Mouse (Mus musculus) MEL (cell line): Measurements from ENCODE around the gene St6gal1. TPM values are rescaled to one million over a fixed set of nuclear protein-coding genes. Genes with fewer than 3 reads are reported as not detected.

Experiments used
- DNase-seq: peaks from one replicate; pipeline ENCODE4 v3.0.0; 2011; ENCODE audit warnings: low read depth, low spot score
- H3K27ac ChIP-seq: 2 replicates; pipeline ENCODE4 v1.5.1; 2012; ENCODE audit warnings: low read depth, mild to moderate bottlenecking, control low read depth, low read length, moderate library complexity; ENCODE audit not compliant: control insufficient read depth
- H3K27me3 ChIP-seq, 2 experiments: fragments of 150-350 bp in 1 of 2; sonication (generic) in 1 of 2; 2 replicates each; pipeline ENCODE4 v1.6.1; 2012; ENCODE audit warnings: low read length in 2 of 2, mild to moderate bottlenecking in 2 of 2, improper control_type of control experiment in 1 of 2, moderate library complexity in 1 of 2; ENCODE audit not compliant: insufficient read depth in 2 of 2, control insufficient read depth in 1 of 2
- H3K36me3 ChIP-seq, 2 experiments: 2 replicates each; pipeline ENCODE4 v1.6.1; 2012 to 2014; ENCODE audit warnings: low read length in 2 of 2, improper control_type of control experiment in 1 of 2, inconsistent platforms in 1 of 2, mild to moderate bottlenecking in 1 of 2; ENCODE audit not compliant: insufficient read depth in 2 of 2, control insufficient read depth in 1 of 2
- H3K4me1 ChIP-seq, 2 experiments: fragments of 150-350 bp in 1 of 2; sonication (generic) in 1 of 2; 2 replicates each; pipeline ENCODE4 v1.6.1; 2012; ENCODE audit warnings: low read length in 2 of 2, improper control_type of control experiment in 1 of 2, mild to moderate bottlenecking in 1 of 2; ENCODE audit not compliant: insufficient read depth in 2 of 2, control insufficient read depth in 1 of 2
- H3K4me3 ChIP-seq, 2 experiments: fragments of 150-350 bp in 1 of 2; sonication (generic) in 1 of 2; 2 replicates each; pipeline ENCODE4 v1.5.1; 2012; ENCODE audit warnings: low read depth in 2 of 2, low read length in 2 of 2, mild to moderate bottlenecking in 2 of 2, moderate library complexity in 2 of 2, control low read depth in 1 of 2, improper control_type of control experiment in 1 of 2; ENCODE audit not compliant: control insufficient read depth in 1 of 2, insufficient read depth in 1 of 2
- H3K79me2 ChIP-seq: 2 replicates; pipeline ENCODE4 v1.6.1; 2012; ENCODE audit warnings: mild to moderate bottlenecking, low read length, moderate library complexity; ENCODE audit not compliant: control insufficient read depth, poor library complexity, insufficient read depth
- H3K9ac ChIP-seq: 2 replicates; pipeline ENCODE4 v1.6.1; 2012; ENCODE audit warnings: low read depth, mild to moderate bottlenecking, control low read depth, low read length, moderate library complexity; ENCODE audit not compliant: control insufficient read depth, poor library complexity, severe bottlenecking
- H3K9me3 ChIP-seq: fragments of 150-350 bp; sonication (generic); replicated peaks from 2 replicates; pipeline ENCODE4 v1.6.1; 2012; ENCODE audit warnings: mild to moderate bottlenecking, low read length, improper control_type of control experiment, moderate library complexity; ENCODE audit not compliant: insufficient read depth
- CHD2 ChIP-seq: IDR thresholded peaks from 2 replicates; pipeline ENCODE4 v1.6.1; 2011; ENCODE audit warnings: low read length, improper control_type of control experiment
- CTCF ChIP-seq, 3 experiments: IDR thresholded peaks in 2 of 3; conservative IDR thresholded peaks in 1 of 3; 2 replicates each; pipeline ENCODE4 v1.5.1; 2011 to 2012; ENCODE audit warnings: low read length in 3 of 3, low read depth in 2 of 3, mild to moderate bottlenecking in 2 of 3, improper control_type of control experiment in 1 of 3, inconsistent platforms in 1 of 3, mixed read lengths in 1 of 3, moderate library complexity in 1 of 3; ENCODE audit not compliant: control insufficient read depth in 1 of 3, insufficient read depth in 1 of 3, poor library complexity in 1 of 3, severe bottlenecking in 1 of 3
- E2F4 ChIP-seq: IDR thresholded peaks from 2 replicates; pipeline ENCODE4 v1.6.1; 2011; ENCODE audit warnings: low read depth, low read length, improper control_type of control experiment, borderline replicate concordance
- HCFC1 ChIP-seq: IDR thresholded peaks from 2 replicates; pipeline ENCODE4 v1.6.1; 2012; ENCODE audit warnings: low read depth, mild to moderate bottlenecking, inconsistent platforms, low read length, improper control_type of control experiment, moderate library complexity
- JUND ChIP-seq: IDR thresholded peaks from 2 replicates; pipeline ENCODE4 v1.6.1; 2011; ENCODE audit warnings: low read depth, mild to moderate bottlenecking, improper control_type of control experiment, low read length
- KAT2A ChIP-seq: conservative IDR thresholded peaks from 2 replicates; pipeline ENCODE4 v1.6.1; 2012; ENCODE audit warnings: low read depth, low read length, improper control_type of control experiment, inconsistent platforms
- MAZ ChIP-seq: IDR thresholded peaks from 2 replicates; pipeline ENCODE4 v1.6.1; 2012; ENCODE audit warnings: low read depth, mild to moderate bottlenecking, inconsistent platforms, low read length, improper control_type of control experiment
- MEF2A ChIP-seq: IDR thresholded peaks from 2 replicates; pipeline ENCODE4 v1.6.1; 2014; ENCODE audit warnings: low read depth, mild to moderate bottlenecking, inconsistent platforms, low read length, improper control_type of control experiment; ENCODE audit not compliant: poor library complexity, insufficient replicate concordance, severe bottlenecking; ENCODE audit errors: extremely low read depth
- MXI1 ChIP-seq: IDR thresholded peaks from 2 replicates; pipeline ENCODE4 v1.6.1; 2011; ENCODE audit warnings: mild to moderate bottlenecking, low read depth, low read length, improper control_type of control experiment
- MYC ChIP-seq: IDR thresholded peaks from 2 replicates; pipeline ENCODE4 v1.6.1; 2011; ENCODE audit warnings: low read depth, mild to moderate bottlenecking, low read length, improper control_type of control experiment, moderate library complexity
- POLR2A ChIP-seq, 2 experiments: IDR thresholded peaks; 2 replicates each; pipeline ENCODE4 v1.6.1; 2011 to 2012; ENCODE audit warnings: low read length in 2 of 2, mild to moderate bottlenecking in 2 of 2, control low read depth in 1 of 2, improper control_type of control experiment in 1 of 2, low read depth in 1 of 2, moderate library complexity in 1 of 2; ENCODE audit not compliant: control insufficient read depth in 1 of 2, insufficient read depth in 1 of 2, poor library complexity in 1 of 2
- TAL1 ChIP-seq: IDR thresholded peaks from 2 replicates; pipeline ENCODE4 v1.6.1; 2012; ENCODE audit warnings: mild to moderate bottlenecking, inconsistent platforms, low read length, moderate library complexity, mixed read lengths
- TBP ChIP-seq: IDR thresholded peaks from 2 replicates; pipeline ENCODE4 v1.8.0; 2011; ENCODE audit warnings: low read depth, low read length, improper control_type of control experiment
- UBTF ChIP-seq: IDR thresholded peaks from 2 replicates; pipeline ENCODE4 v1.6.1; 2012; ENCODE audit warnings: low read depth, mild to moderate bottlenecking, inconsistent platforms, low read length, improper control_type of control experiment, moderate library complexity, borderline replicate concordance; ENCODE audit not compliant: insufficient read depth
- USF1 ChIP-seq: IDR thresholded peaks from 2 replicates; pipeline ENCODE4 v1.6.1; 2014; ENCODE audit warnings: low read depth, mild to moderate bottlenecking, inconsistent platforms, low read length, improper control_type of control experiment, moderate library complexity
- USF2 ChIP-seq, 2 experiments: IDR thresholded peaks; 2 replicates each; pipeline ENCODE4 v1.6.1; 2011 to 2012; ENCODE audit warnings: improper control_type of control experiment in 2 of 2, low read length in 2 of 2, borderline replicate concordance in 1 of 2, inconsistent platforms in 1 of 2, low read depth in 1 of 2, mild to moderate bottlenecking in 1 of 2; ENCODE audit not compliant: insufficient read depth in 1 of 2
- ZC3H11A ChIP-seq: IDR thresholded peaks from 2 replicates; pipeline ENCODE4 v1.6.1; 2012; ENCODE audit warnings: low read depth, mild to moderate bottlenecking, inconsistent platforms, low read length, improper control_type of control experiment
- ZKSCAN1 ChIP-seq: IDR thresholded peaks from 2 replicates; pipeline ENCODE4 v1.6.1; 2012; ENCODE audit warnings: low read depth, mild to moderate bottlenecking, inconsistent platforms, low read length, improper control_type of control experiment, moderate library complexity
- ZMIZ1 ChIP-seq: IDR thresholded peaks from 2 replicates; pipeline ENCODE4 v1.6.1; 2012; ENCODE audit warnings: low read depth, mild to moderate bottlenecking, inconsistent platforms, low read length, improper control_type of control experiment, moderate library complexity
- ZNF384 ChIP-seq: IDR thresholded peaks from 2 replicates; pipeline ENCODE4 v1.6.1; 2012; ENCODE audit warnings: low read depth, mild to moderate bottlenecking, inconsistent platforms, low read length, improper control_type of control experiment
- polyA plus RNA-seq, 2 experiments: library from polyadenylated mRNA; stranded (reverse) in 1 of 2; unstranded in 1 of 2; fragments of >175 nt in 1 of 2; fragments of >200 nt in 1 of 2; gene quantifications; 2 replicates each; pipeline versions ENCODE4 v1.2.1 to v1.2.4; 2012; ENCODE audit warnings: low replicate concordance in 2 of 2, low read depth in 1 of 2; ENCODE audit not compliant: insufficient read length in 2 of 2, insufficient read depth in 1 of 2, missing spikeins in 1 of 2
- total RNA-seq: library from RNA; depleted of rRNA; stranded (reverse); fragments of 300-350 nt; gene quantifications from 2 replicates; pipeline ENCODE4 v1.2.3, GENCODE M21; 2012

St6gal1 gene
- total and polyA plus RNA-seq, 3 experiments = not detected

GRCm38 (mm10) chr16:23196791-23197190 is 27.7 kb upstream of the St6gal1 start:
- no peak overlapping the region for H3K27ac ChIP-seq
- 0 out of 4 replicates have a peak, but pooled peaks cover 0 to 1% of the 10 kb centered on the region in 2 experiments for H3K27me3 ChIP-seq
- H3K4me3 ChIP-seq = no peak overlapping the region
- H3K9ac ChIP-seq = no peak overlapping the region
- no peak for DNase-seq
- H3K4me1 ChIP-seq = no peaks in the 10 kb centered on the region
- no peak for TF ChIP-seq TBP
- TF ChIP-seq ZKSCAN1 = no peak
- no peak for TF ChIP-seq KAT2A
- no peak for TF ChIP-seq ZC3H11A
- no peak for TF ChIP-seq MYC
- no peak for TF ChIP-seq JUND
- no peak for TF ChIP-seq ZMIZ1
- TF ChIP-seq POLR2A (IDR thresholded peaks at IDR 0.05; ENCODE audit: control insufficient read depth in 1 of 2, insufficient read depth in 1 of 2, low read depth in 1 of 2, low read length in 2 of 2, poor library complexity in 1 of 2) = no peak
- TF ChIP-seq MEF2A = no peak
- no peak for TF ChIP-seq MAZ
- TF ChIP-seq USF2 (IDR thresholded peaks at IDR 0.05; ENCODE audit: borderline replicate concordance in 1 of 2, insufficient read depth in 1 of 2, low read depth in 1 of 2, low read length in 2 of 2) = no peak
- TF ChIP-seq UBTF = no peak
- TF ChIP-seq MXI1 = no peak
- no peak for TF ChIP-seq CHD2
- TF ChIP-seq TAL1 = no peak
- TF ChIP-seq ZNF384 = no peak
- no peak for TF ChIP-seq HCFC1
- TF ChIP-seq CTCF (IDR thresholded peaks at IDR 0.05 in 2 of 3, conservative IDR thresholded peaks at IDR 0.05 in 1 of 3; ENCODE audit: control insufficient read depth in 1 of 3, insufficient read depth in 1 of 3, low read depth in 2 of 3, low read length in 3 of 3, poor library complexity in 1 of 3, severe bottlenecking in 1 of 3) = no peak
- TF ChIP-seq E2F4 = no peak
- no peaks in the 10 kb centered on the region; a peak in 1 of 4 replicates for H3K36me3 ChIP-seq
- H3K9me3 ChIP-seq = no peaks in the 10 kb centered on the region
- no peaks in the 10 kb centered on the region for H3K79me2 ChIP-seq

- TF ChIP-seq MYC (no peak), USF2 (IDR thresholded peaks at IDR 0.05; ENCODE audit: borderline replicate concordance in 1 of 2, insufficient read depth in 1 of 2, low read depth in 1 of 2, low read length in 2 of 2) (no peak), USF1 (no peak)
- no peak overlapping the region for H3K9ac ChIP-seq
- no peaks in the 10 kb centered on the region for H3K9me3 ChIP-seq
- H3K4me1 ChIP-seq = no peaks in the 10 kb centered on the region
- H3K27ac ChIP-seq = no peak overlapping the region
- no peaks in the 10 kb centered on the region for H3K79me2 ChIP-seq
- H3K4me3 ChIP-seq = no peak overlapping the region
- H3K36me3 ChIP-seq = no peaks in the 10 kb centered on the region
- no peak for DNase-seq
- H3K27me3 ChIP-seq = no peaks in the 10 kb centered on the region; a peak in 1 of 4 replicates
Measured at GRCm38 (mm10) chr16:23201498-23201897, 23.0 kb upstream of the St6gal1 start.
